Mouse (Mus musculus) pancreas, adult 10 weeks (tissue): ENCODE measurements around the gene Apol11a. TPM values are rescaled to one million over a fixed set of nuclear protein-coding genes. Genes with fewer than 3 reads are reported as not detected.

Experiments
- polyA plus RNA-seq: library from polyadenylated mRNA; stranded (reverse); fragments of 350-450 nt; fragmentation: Illumina TruSeq; extraction: RNeasy Lipid Tissue Mini Kit (QIAGEN cat#74804); gene quantifications from one replicate; pipeline ENCODE4 v1.2.3, GENCODE M21; 2015; ENCODE audit warnings: low read depth, low replicate concordance; ENCODE audit not compliant: insufficient read depth

Apol11a gene
- polyA plus RNA-seq: not detected

GRCm38 (mm10) chr15:77507966-77508365 lies at the start of gene Apol11a:
Apol11a (plus strand) TSS chr15:77508271.

DNA sequence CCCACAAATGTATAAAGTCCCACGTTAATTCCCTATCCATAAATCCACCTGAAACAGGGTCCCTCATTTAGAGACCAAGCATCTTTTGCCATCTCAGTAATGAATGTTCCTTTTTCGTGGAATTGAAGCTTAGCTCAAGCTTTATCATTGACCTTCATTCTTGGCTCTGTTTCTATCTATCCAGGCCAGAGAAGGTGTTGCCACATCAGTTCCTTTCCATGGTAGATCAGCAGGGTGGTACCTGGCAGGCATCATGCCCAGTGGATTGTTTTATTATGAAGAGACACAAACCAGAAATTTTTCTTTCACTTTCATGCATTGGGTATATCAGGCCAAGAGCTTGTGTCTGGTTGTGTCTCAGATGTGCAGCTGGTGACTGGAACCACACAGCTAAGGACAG lies 31.4 kb upstream of the Apol11a start, which contains the start of gene Apol10a:
Gene Apol10a, plus strand, starts transcription at position 355 of the 400 bp plus-strand sequence.

DNA sequence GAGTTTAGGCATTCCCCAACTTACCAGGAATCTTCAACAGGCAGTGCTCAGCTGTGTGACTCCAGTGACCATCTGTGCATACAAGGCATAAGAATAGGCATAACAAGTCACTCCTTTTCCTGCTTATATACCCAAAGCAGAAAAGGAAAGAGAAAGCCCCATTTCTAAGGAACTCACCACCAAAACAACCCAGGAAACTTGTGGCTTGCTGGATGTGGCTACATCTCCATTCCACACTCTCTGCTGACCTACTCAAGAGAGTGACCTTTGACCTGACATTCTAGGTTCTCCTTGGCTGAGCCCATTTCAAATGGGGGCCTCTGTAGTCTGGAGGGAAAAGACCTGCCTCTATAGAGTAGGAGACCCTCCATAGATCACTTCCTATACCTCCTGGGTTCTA lies 25.1 kb downstream of the Apol11a start, which contains the start of gene Apol7c:
Gene Apol7c, minus strand, starts transcription at position 101 of the 400 bp plus-strand sequence.

DNA sequence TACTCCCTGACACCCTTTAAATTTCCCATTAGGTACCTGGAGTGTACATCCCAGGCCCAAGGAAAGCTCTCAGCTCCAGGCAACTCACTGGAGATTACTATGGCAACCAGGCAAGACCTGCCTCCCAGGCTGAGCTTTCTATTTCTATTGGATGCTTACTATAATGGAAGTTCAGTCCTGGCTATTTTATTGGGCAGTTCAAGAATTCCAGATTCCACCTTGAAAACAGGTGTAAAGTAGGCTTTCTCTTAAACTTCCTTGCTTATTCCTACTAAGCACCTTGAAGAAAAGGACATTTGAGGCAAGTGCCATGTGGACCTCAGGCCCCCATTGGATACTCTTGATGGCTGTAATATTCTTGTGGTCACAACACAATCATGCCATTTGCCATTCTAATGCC lies 53.7 kb downstream of the Apol11a start, which contains the start of gene 1700025B11Rik:
Gene 1700025B11Rik, minus strand, starts transcription at position 101 of the 400 bp plus-strand sequence.

Other genes with a start within 250 kb of the Apol11a start
- 5.7 TPM for gene Rbfox2, start 201.3 kb upstream of the Apol11a start, polyA plus RNA-seq
- 15.8 TPM for gene Apol7a, start 109.2 kb upstream of the Apol11a start, polyA plus RNA-seq
- gene Apol9a, start 97.1 kb upstream of the Apol11a start, polyA plus RNA-seq: 4.4 TPM
- not detected for gene Apol7b, start 60.8 kb upstream of the Apol11a start, polyA plus RNA-seq
- gene Apol10a, start 31.2 kb upstream of the Apol11a start, polyA plus RNA-seq: not detected
- gene Apol7c, start 25.0 kb downstream of the Apol11a start, polyA plus RNA-seq: not detected
- gene 1700025B11Rik, start 53.6 kb downstream of the Apol11a start, polyA plus RNA-seq: not detected
- 1.7 TPM for gene Apol10b, start 87.9 kb downstream of the Apol11a start, polyA plus RNA-seq
- gene Gm36245, start 91.0 kb downstream of the Apol11a start, polyA plus RNA-seq: not detected
- gene Apol11b, start 135.0 kb downstream of the Apol11a start, polyA plus RNA-seq: not detected
- not detected for gene Apol7e, start 190.6 kb downstream of the Apol11a start, polyA plus RNA-seq
- 2.9 TPM for gene Apol9b, start 220.8 kb downstream of the Apol11a start, polyA plus RNA-seq
- gene Apol8, start 248.7 kb downstream of the Apol11a start, polyA plus RNA-seq: not detected